Mouse (Mus musculus): ENCODE results near the gene Pax7.

- no peak for TF ChIP-seq EP300 (IDR thresholded peaks at IDR 0.05; ENCODE audit: low read depth in 1 of 2, low read length in 2 of 2)
- no peak for TF ChIP-seq CTCF (IDR thresholded peaks at IDR 0.05 in 2 of 3, conservative IDR thresholded peaks at IDR 0.05 in 1 of 3; ENCODE audit: control insufficient read depth in 1 of 3, insufficient read depth in 1 of 3, low read depth in 2 of 3, low read length in 3 of 3, poor library complexity in 1 of 3, severe bottlenecking in 1 of 3)
- TF ChIP-seq ZKSCAN1 (IDR thresholded peaks at IDR 0.05; ENCODE audit: low read depth, low read length) = no peak
- no peak for TF ChIP-seq GATA1 (IDR thresholded peaks at IDR 0.05; ENCODE audit: low read depth, low read length)
- TF ChIP-seq TAL1 (IDR thresholded peaks at IDR 0.05; ENCODE audit: low read length) = no peak
- no peak for TF ChIP-seq ZMIZ1 (IDR thresholded peaks at IDR 0.05; ENCODE audit: low read depth, low read length)
- no peak for TF ChIP-seq NRF1 (IDR thresholded peaks at IDR 0.05; ENCODE audit: insufficient read depth, low read depth, low read length, poor library complexity, severe bottlenecking)
- no peak for TF ChIP-seq E2F4 (IDR thresholded peaks at IDR 0.05; ENCODE audit: borderline replicate concordance, low read depth, low read length)
- no peak for TF ChIP-seq MXI1 (IDR thresholded peaks at IDR 0.05; ENCODE audit: low read depth, low read length)
- TF ChIP-seq POLR2A (IDR thresholded peaks at IDR 0.05; ENCODE audit: control insufficient read depth in 1 of 2, insufficient read depth in 1 of 2, low read depth in 1 of 2, low read length in 2 of 2, poor library complexity in 1 of 2) = no peak
- TF ChIP-seq ZNF384 (IDR thresholded peaks at IDR 0.05; ENCODE audit: low read depth, low read length) = no peak
- no peak for TF ChIP-seq HCFC1 (IDR thresholded peaks at IDR 0.05; ENCODE audit: low read depth, low read length)
These were observed 87.2 kb downstream of the Pax7 start for GRCm38 (mm10) chr4:139746177-139746576.
